Mouse (Mus musculus) bone marrow macrophage, adult 2 months (primary cell): Measurements from ENCODE around the gene Itfg2.

Experiments used
- CTCF ChIP-seq: IDR thresholded peaks from 2 replicates; pipeline ENCODE4 v1.5.1; 2012; ENCODE audit warnings: low read depth, mild to moderate bottlenecking, low read length, moderate library complexity
- POLR2A ChIP-seq: IDR thresholded peaks from 2 replicates; pipeline ENCODE4 v1.6.1; 2012; ENCODE audit warnings: mild to moderate bottlenecking, low read depth, low read length, borderline replicate concordance

DNA sequence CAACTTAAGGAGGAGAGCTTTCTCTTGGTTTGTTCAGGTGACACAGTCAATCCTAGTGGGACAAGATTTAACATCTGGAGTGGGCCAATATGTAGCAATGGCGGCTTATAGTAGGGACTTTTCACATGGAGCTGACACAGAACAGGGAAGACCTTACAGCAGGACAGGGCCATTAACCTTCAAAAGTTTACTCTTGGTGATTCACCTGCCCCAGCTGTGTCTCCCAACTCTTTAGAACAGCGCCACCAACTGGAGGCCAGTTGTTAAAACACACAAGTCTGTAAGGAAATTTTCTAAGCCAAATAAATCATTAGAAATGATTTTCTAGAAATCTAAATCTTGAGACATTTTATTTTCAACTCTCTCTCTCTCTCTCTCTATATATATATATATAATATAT is 42.6 kb upstream of the Itfg2 start:
- no peak for TF ChIP-seq CTCF
- TF ChIP-seq POLR2A = no peak
